Mouse (Mus musculus): ENCODE results near the gene Hyal2. TPM values are rescaled to one million over a fixed set of nuclear protein-coding genes. Genes with fewer than 3 reads are reported as not detected.

Hyal2 gene
- polyA plus RNA-seq, 1 experiment: 6.8 TPM

DNA sequence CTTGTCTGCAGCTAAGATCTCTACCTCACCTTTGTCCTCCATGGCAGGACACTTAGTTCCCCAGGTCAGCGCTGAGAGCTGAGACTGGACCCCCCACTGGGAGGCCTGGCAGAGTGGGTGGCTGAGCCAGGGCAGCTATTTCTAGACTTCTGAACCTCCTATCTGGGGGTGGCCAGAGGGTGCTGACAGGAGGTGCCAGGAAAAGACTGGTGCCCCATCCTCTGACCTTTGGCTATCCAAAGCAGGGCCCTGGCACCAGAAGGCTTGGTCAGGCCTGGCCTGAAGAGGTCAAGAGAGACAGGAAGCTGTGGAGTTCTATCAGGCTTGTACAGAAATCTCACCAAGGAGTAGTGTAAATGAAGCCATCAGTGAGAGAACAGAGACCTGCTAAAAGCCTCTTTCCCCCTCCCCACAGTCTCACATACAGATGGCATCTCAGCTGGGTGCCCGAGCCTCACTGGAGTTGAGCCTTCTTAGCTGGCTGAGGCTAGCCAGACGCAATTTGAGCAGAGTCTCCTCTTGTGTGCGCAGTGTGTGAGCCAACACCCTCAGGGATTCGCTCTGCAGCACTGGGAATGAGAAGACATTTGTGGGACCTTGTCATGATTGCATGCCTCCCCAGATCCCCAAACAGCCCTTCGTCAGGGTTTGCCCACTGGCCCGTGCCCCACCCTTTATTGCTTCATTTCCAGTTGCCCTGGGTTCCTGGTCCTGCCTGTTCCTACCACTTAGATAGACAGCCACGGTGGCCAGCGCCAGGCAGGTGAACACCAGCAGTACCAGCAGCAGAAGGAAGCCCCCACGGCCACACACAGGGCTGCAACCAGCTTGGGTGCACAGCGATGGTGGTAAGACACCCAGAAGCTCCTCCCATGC is 25.6 kb downstream of the Hyal2 start:
- Histone ChIP-seq H3K27ac (ENCODE audit: control insufficient read depth, insufficient read depth, low read depth, low read length, poor library complexity) (no peak overlapping the region), H3K4me1 (ENCODE audit: control insufficient read depth, insufficient read depth, low read length) (peaks cover 2% of the 10 kb centered on the region; the same call in 1 of the 2 replicates), H3K4me3 (replicated peaks; ENCODE audit: control insufficient read depth, low read depth, low read length) (no peak overlapping the region)
- 72% methylated on average over 11 of the region's 11 CpGs for WGBS
- TF ChIP-seq CTCF (IDR thresholded peaks at IDR 0.05; ENCODE audit: control insufficient read depth, insufficient read depth, low read length) (no peak), POLR2A (IDR thresholded peaks at IDR 0.05; ENCODE audit: borderline replicate concordance, control insufficient read depth, low read depth, low read length) (no peak)

DNA sequence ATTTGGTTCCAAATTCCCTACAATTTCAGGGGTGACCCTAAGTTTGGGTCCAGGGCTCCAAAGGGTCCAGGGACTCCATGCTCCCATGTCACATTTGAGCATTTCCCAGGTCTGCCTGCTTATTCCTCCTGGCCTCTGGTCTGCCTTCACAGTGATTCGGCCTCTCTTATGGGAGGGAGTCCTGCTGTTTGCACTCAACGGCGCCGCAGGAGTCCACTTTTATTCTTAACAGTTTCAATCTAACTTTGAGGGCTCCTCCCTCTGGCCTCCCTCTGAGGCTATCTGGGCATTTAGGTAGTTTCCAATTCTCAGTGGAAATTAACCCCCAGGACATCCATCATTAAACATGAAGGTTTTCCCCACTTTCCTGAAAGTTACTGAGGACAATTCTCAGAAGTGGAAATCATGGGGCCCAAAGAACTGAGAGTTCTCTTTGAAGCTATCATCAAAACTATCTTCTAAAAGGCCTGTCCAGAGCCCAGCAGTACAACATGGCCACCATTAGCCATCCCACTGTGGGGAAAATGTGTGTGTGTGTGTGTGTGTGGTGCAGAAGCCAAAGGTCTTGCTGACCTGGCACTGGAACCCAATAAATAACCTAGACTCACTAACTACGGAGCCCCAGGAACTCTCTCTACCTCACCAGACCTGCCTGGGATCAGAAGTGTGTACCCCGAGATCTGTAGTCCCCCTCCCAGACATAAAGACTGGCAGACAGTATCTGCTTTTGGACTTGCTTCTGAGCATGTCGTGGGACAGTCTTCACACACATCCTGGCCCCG is 26.7 kb downstream of the Hyal2 start:
- WGBS: 91% methylated on average over 8 of the region's 8 CpGs
- no peak for TF ChIP-seq POLR2A (IDR thresholded peaks at IDR 0.05; ENCODE audit: borderline replicate concordance, control insufficient read depth, low read depth, low read length)
- no peak for TF ChIP-seq CTCF (IDR thresholded peaks at IDR 0.05; ENCODE audit: control insufficient read depth, insufficient read depth, low read length)
- no peak overlapping the region for H3K27ac ChIP-seq (ENCODE audit: control insufficient read depth, insufficient read depth, low read depth, low read length, poor library complexity)
- peaks cover 2% of the 10 kb centered on the region; the same call in 1 of the 2 replicates for H3K4me1 ChIP-seq (ENCODE audit: control insufficient read depth, insufficient read depth, low read length)
- no peak overlapping the region for H3K4me3 ChIP-seq (replicated peaks; ENCODE audit: control insufficient read depth, low read depth, low read length)

GRCm38 (mm10) chr9:107596619-107597569 is 29.1 kb downstream of the Hyal2 start:
- TF ChIP-seq CTCF (IDR thresholded peaks at IDR 0.05; ENCODE audit: control insufficient read depth, insufficient read depth, low read length) (no peak), POLR2A (IDR thresholded peaks at IDR 0.05; ENCODE audit: borderline replicate concordance, control insufficient read depth, low read depth, low read length) (no peak)
- Histone ChIP-seq H3K27ac (ENCODE audit: control insufficient read depth, insufficient read depth, low read depth, low read length, poor library complexity) (no peak overlapping the region), H3K4me1 (ENCODE audit: control insufficient read depth, insufficient read depth, low read length) (peaks cover 4% of the 10 kb centered on the region; the same call in 1 of the 2 replicates), H3K4me3 (replicated peaks; ENCODE audit: control insufficient read depth, low read depth, low read length) (no peak overlapping the region)
- WGBS: 87% methylated on average over 11 of the region's 11 CpGs

- TF ChIP-seq CTCF (IDR thresholded peaks at IDR 0.05; ENCODE audit: control insufficient read depth, insufficient read depth, low read length): no peak
- TF ChIP-seq POLR2A (IDR thresholded peaks at IDR 0.05; ENCODE audit: borderline replicate concordance, control insufficient read depth, low read depth, low read length): no peak
- 80% methylated on average over 5 of the region's 5 CpGs for WGBS
- no peak overlapping the region for H3K27ac ChIP-seq (ENCODE audit: control insufficient read depth, insufficient read depth, low read depth, low read length, poor library complexity)
- H3K4me3 ChIP-seq (replicated peaks; ENCODE audit: control insufficient read depth, low read depth, low read length): no peak overlapping the region
- peaks cover 4% of the 10 kb centered on the region; the same call in 1 of the 2 replicates for H3K4me1 ChIP-seq (ENCODE audit: control insufficient read depth, insufficient read depth, low read length)
Observed at GRCm38 (mm10) chr9:107598385-107598784, 30.6 kb downstream of the Hyal2 start.

DNA sequence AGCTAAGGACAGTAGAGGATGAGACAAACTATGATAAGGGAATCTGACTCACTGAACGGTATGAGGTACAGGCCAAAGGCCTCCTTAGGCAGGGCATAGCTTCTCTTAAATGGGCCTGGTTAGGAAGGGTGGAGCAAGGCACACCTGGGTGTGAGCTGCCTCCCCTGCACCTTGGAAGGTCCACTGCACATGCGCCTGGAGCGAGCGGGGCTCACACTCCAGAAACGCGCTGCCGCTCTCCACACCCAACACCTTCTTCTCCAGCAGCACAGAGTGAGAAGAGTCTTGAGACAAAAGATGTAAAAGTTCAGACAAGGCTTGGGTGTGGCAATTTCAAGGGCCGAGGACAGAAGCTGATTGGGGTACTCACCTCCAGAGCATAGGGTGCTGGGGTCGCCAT is 31.7 kb downstream of the Hyal2 start:
- Histone ChIP-seq H3K4me1 (ENCODE audit: control insufficient read depth, insufficient read depth, low read length) (peaks cover 2% of the 10 kb centered on the region; the same call in 1 of the 2 replicates), H3K4me3 (replicated peaks; ENCODE audit: control insufficient read depth, low read depth, low read length) (no peak overlapping the region), H3K27ac (ENCODE audit: control insufficient read depth, insufficient read depth, low read depth, low read length, poor library complexity) (no peak overlapping the region)
- WGBS: 89% methylated on average over 9 of the region's 9 CpGs
- TF ChIP-seq CTCF (IDR thresholded peaks at IDR 0.05; ENCODE audit: control insufficient read depth, insufficient read depth, low read length): no peak

DNA sequence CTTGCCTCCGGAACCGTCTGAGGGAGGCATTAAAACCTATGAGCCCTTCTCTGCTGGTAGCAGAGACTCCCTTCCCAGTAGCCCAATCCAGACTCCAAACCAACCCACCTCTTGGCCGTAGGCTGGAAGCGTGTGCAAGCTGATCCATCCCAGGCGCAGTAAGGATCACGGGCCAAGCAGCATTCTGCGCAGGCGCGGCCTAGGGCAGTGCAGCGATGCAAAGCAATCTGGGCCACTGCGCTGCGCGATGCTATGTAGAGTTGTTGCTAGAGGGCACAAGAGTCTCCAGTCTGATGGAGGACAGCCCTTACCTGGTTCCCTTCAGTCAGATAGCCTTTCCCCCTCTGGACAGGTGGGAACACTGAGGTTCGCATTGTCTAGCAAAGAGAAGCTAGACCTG is 32.1 kb downstream of the Hyal2 start:
- Histone ChIP-seq H3K4me3 (replicated peaks; ENCODE audit: control insufficient read depth, low read depth, low read length) (no peak overlapping the region), H3K27ac (ENCODE audit: control insufficient read depth, insufficient read depth, low read depth, low read length, poor library complexity) (no peak overlapping the region), H3K4me1 (ENCODE audit: control insufficient read depth, insufficient read depth, low read length) (peaks cover 2% of the 10 kb centered on the region; the same call in 1 of the 2 replicates)
- TF ChIP-seq CTCF (IDR thresholded peaks at IDR 0.05; ENCODE audit: control insufficient read depth, insufficient read depth, low read length) (no peak), POLR2A (IDR thresholded peaks at IDR 0.05; ENCODE audit: borderline replicate concordance, control insufficient read depth, low read depth, low read length) (no peak)
- 88% methylated on average over 14 of the region's 14 CpGs for WGBS

DNA sequence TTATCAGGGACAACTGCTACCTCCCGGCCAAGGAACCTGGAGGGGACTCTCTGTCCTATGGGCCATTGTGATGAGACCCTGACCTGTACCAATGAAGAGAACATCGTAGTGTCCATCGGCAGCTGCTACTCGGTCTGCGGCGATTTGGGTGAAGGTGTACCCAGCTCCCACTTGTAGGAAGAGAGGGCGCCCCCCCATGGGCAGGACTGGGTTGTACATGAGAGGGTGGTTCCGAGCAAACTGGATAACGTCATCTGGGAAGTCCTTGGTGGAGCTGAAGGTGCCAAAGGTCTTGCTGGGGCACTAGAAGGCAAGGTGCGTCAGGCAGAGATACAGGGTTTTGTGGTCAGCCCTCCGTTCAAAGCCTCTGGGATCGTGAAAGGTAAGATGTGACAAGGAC is 33.0 kb downstream of the Hyal2 start:
- peaks cover 2% of the 10 kb centered on the region; the same call in 1 of the 2 replicates for H3K4me1 ChIP-seq (ENCODE audit: control insufficient read depth, insufficient read depth, low read length)
- no peak for TF ChIP-seq POLR2A (IDR thresholded peaks at IDR 0.05; ENCODE audit: borderline replicate concordance, control insufficient read depth, low read depth, low read length)
- TF ChIP-seq CTCF (IDR thresholded peaks at IDR 0.05; ENCODE audit: control insufficient read depth, insufficient read depth, low read length): peak; percentile 19; the same call in 1 of the 2 replicates
- H3K4me3 ChIP-seq (replicated peaks; ENCODE audit: control insufficient read depth, low read depth, low read length): no peak overlapping the region
- H3K27ac ChIP-seq (ENCODE audit: control insufficient read depth, insufficient read depth, low read depth, low read length, poor library complexity): no peak overlapping the region
- WGBS: 65% methylated on average over 12 of the region's 12 CpGs
